Mouse (Mus musculus) bone marrow, adult 2 months (tissue): ENCODE measurements around the gene Mrs2. TPM values are rescaled to one million over a fixed set of nuclear protein-coding genes. Genes with fewer than 3 reads are reported as not detected.

Source experiments
- H3K27ac ChIP-seq: fragments of 200-500 bp; 2 replicates; pipeline ENCODE4 v1.5.1; 2012; ENCODE audit warnings: low read depth, mild to moderate bottlenecking, control low read depth, inconsistent platforms, low read length; ENCODE audit not compliant: control insufficient read depth, poor library complexity, insufficient read depth
- H3K4me1 ChIP-seq: fragments of 200-500 bp; 2 replicates; pipeline ENCODE4 v1.6.1; 2011; ENCODE audit warnings: low read length; ENCODE audit not compliant: control insufficient read depth, insufficient read depth
- H3K4me3 ChIP-seq: fragments of 200-500 bp; replicated peaks from 2 replicates; pipeline ENCODE3; 2011; ENCODE audit warnings: mild to moderate bottlenecking, low read depth, low read length, control low read depth; ENCODE audit not compliant: control insufficient read depth
- CTCF ChIP-seq: fragments of 200-500 bp; IDR thresholded peaks from 2 replicates; pipeline ENCODE4 v1.5.1; 2011; ENCODE audit warnings: low read length, control low read depth; ENCODE audit not compliant: control insufficient read depth, insufficient read depth
- POLR2A ChIP-seq: fragments of 200-500 bp; IDR thresholded peaks from 2 replicates; pipeline ENCODE4 v1.6.1; 2011; ENCODE audit warnings: low read depth, mild to moderate bottlenecking, control low read depth, low read length, borderline replicate concordance; ENCODE audit not compliant: control insufficient read depth
- WGBS: fragments of 180-500 bp; shearing (Covaris S2); methylation state at CpG from one replicate; pipeline ENCODE4 v1.1.7; 2018; 5-methylcytosine and 5-hydroxymethylcytosine counted together
- polyA plus RNA-seq: library from polyadenylated mRNA; stranded (reverse); fragments of >200 nt; gene quantifications from 2 replicates; pipeline ENCODE4 v1.2.4, GENCODE M21; 2011; ENCODE audit warnings: low replicate concordance; ENCODE audit not compliant: missing spikeins, insufficient read depth, insufficient read length

Mrs2 gene
- polyA plus RNA-seq: 4.9 and 23.9 TPM in 2 replicates

- WGBS: under 1% methylated on average over 76 of the region's 84 CpGs
- Histone ChIP-seq H3K27ac (peak within 1 kb of the TSS; percentile 73), H3K4me3 (peak within 1 kb of the TSS; percentile 87), H3K4me1 (no peaks in the 10 kb centered on the region; the same call in 1 of the 2 replicates)
- peak; percentile 92 for TF ChIP-seq POLR2A
- TF ChIP-seq CTCF: no peak
Measured at GRCm38 (mm10) chr13:25019793-25020539, at the start of gene Mrs2. Mrs2 (minus strand) TSS chr13:25020379.

GRCm38 (mm10) chr13:25069765-25070164, 49.6 kb upstream of the Mrs2 start:
- no peak overlapping the region for H3K4me3 ChIP-seq
- WGBS: 86% methylated on average over 4 of the region's 4 CpGs
- TF ChIP-seq CTCF (no peak), POLR2A (no peak)

GRCm38 (mm10) chr13:25067183-25067582, 47.0 kb upstream of the Mrs2 start:
- Histone ChIP-seq H3K4me1 (no peaks in the 10 kb centered on the region), H3K4me3 (no peak overlapping the region), H3K27ac (no peak overlapping the region)
- 83% methylated on average over 4 of the region's 4 CpGs for WGBS
- TF ChIP-seq POLR2A: no peak

More at GRCm38 (mm10) chr13:25069765-25070164, 49.6 kb upstream of the Mrs2 start:
- Histone ChIP-seq H3K4me1 (no peaks in the 10 kb centered on the region), H3K27ac (no peak overlapping the region)

DNA sequence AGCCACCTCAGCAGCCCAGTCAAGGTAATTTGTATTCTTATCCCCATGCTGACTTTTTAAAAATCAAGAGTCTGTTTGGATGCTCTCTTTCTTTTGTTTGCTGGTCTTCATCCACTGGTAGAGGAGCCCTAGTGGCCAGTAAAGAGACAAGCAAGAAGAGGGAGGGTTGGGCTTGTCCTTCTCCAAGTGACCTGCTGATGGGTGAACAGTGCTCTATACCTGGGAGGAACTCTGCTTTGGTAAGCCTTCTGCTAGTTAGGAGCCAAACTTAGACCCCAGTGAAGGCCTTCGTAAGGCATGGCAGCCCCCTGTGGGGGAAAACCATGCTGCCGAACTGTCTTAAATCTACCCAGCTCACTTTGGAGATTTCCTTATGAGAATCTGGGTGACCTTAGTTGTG, 46.5 kb upstream of the Mrs2 start:
- 89% methylated on average over 2 of the region's 2 CpGs for WGBS
- Histone ChIP-seq H3K27ac (no peak overlapping the region), H3K4me3 (no peak overlapping the region), H3K4me1 (no peaks in the 10 kb centered on the region)
- TF ChIP-seq CTCF (no peak), POLR2A (no peak)

- WGBS: 5% methylated on average over 63 of the region's 63 CpGs
- Histone ChIP-seq H3K4me3 (no peak within 1 kb of the TSS), H3K27ac (no peak within 1 kb of the TSS), H3K4me1 (no peaks in the 10 kb centered on the region)
- TF ChIP-seq POLR2A: no peak
- no peak for TF ChIP-seq CTCF
Measured at GRCm38 (mm10) chr13:25055873-25056667, 35.9 kb upstream of the Mrs2 start, which contains the start of gene Dcdc2a. Dcdc2a (plus strand) TSS chr13:25056004.

DNA sequence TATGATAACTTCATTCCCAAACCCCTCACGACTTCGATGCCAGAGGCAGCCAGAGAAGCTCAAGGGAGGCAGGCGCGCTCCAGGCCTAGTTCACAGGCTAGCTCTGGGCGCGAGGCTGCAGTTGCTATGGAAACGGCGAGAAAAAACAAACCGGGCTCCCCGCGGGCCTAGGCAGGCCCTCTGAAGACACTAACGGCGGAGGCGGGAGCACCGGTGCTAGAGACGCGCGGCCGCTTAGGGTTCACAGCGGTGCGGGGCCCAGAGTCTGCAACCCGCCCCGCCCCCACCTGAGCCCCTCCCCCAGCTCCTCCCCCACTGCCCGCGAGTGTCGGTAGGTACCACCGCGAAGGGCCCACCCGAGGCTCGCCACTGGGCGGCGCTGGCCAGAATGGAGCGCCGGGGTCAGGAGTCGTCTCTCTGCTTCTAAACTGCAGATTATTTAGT, 35.0 kb upstream of the Mrs2 start:
- WGBS: 1% methylated on average over 35 of the region's 35 CpGs
- Histone ChIP-seq H3K27ac (no peak overlapping the region), H3K4me3 (no peak overlapping the region), H3K4me1 (no peaks in the 10 kb centered on the region)
- no peak for TF ChIP-seq POLR2A
- TF ChIP-seq CTCF: no peak

- H3K4me3 ChIP-seq: no peak overlapping the region
Measured at GRCm38 (mm10) chr13:25052671-25053070, 32.5 kb upstream of the Mrs2 start.

DNA sequence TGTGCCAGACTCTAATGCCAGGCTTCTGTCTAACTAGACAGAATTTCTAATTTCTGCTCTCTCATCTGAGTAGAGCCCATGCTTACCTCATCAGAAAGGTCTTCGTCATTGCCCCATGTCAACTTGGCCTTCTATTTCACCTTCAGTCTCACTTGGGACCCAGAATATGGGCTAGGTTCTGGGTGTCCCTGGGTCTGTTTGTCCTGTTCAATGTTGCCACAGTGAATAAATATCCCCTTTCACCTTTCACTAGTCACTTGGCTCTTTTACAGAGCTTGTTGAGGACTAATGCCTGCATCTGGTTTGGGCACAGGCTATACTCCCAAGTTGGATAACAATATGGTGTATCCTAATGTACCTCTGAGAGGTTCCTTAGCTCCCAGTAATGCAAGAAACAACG, 19.3 kb upstream of the Mrs2 start:
- TF ChIP-seq CTCF: no peak
- no peak for TF ChIP-seq POLR2A
- Histone ChIP-seq H3K4me3 (no peak overlapping the region), H3K4me1 (no peaks in the 10 kb centered on the region), H3K27ac (no peak overlapping the region)
- 71% methylated on average over 2 of the region's 2 CpGs for WGBS

More at GRCm38 (mm10) chr13:25052671-25053070, 32.5 kb upstream of the Mrs2 start:
- no peak for TF ChIP-seq POLR2A
- no peak for TF ChIP-seq CTCF
- Histone ChIP-seq H3K4me1 (no peaks in the 10 kb centered on the region), H3K27ac (no peak overlapping the region)
- 82% methylated on average over 5 of the region's 5 CpGs for WGBS
